Mouse (Mus musculus) thymus, adult 2 months (tissue): ENCODE measurements around the gene Gpr153. TPM values are rescaled to one million over a fixed set of nuclear protein-coding genes. Genes with fewer than 3 reads are reported as not detected.

Source experiments
- DNase-seq: peaks from one replicate; pipeline ENCODE4 v3.0.0; 2021
- H3K27ac ChIP-seq: fragments of 200-500 bp; 2 replicates; pipeline ENCODE4 v1.5.1; 2012; ENCODE audit warnings: low read length, control low read depth; ENCODE audit not compliant: control insufficient read depth, insufficient read depth
- H3K27me3 ChIP-seq: fragments of 200-500 bp; 2 replicates; pipeline ENCODE4 v1.6.1; 2012; ENCODE audit warnings: mild to moderate bottlenecking, low read length, moderate library complexity, mixed read lengths; ENCODE audit not compliant: control insufficient read depth, insufficient read depth
- H3K36me3 ChIP-seq: fragments of 200-500 bp; 2 replicates; pipeline ENCODE4 v1.6.1; 2012; ENCODE audit warnings: mild to moderate bottlenecking, low read length, moderate library complexity; ENCODE audit not compliant: control insufficient read depth, insufficient read depth
- H3K4me1 ChIP-seq: fragments of 200-500 bp; replicated peaks from 2 replicates; pipeline ENCODE4 v1.6.1; 2012; ENCODE audit warnings: low read length; ENCODE audit not compliant: control insufficient read depth, insufficient read depth
- H3K4me3 ChIP-seq: fragments of 200-500 bp; 2 replicates; pipeline ENCODE4 v1.5.1; 2012; ENCODE audit warnings: mild to moderate bottlenecking, low read length, control low read depth, moderate library complexity; ENCODE audit not compliant: control insufficient read depth, insufficient read depth
- CTCF ChIP-seq: fragments of 200-500 bp; IDR thresholded peaks from 2 replicates; pipeline ENCODE4 v1.5.1; 2012; ENCODE audit warnings: mild to moderate bottlenecking, control low read depth, low read length, moderate library complexity, borderline replicate concordance; ENCODE audit not compliant: control insufficient read depth, poor library complexity, insufficient read depth; ENCODE audit errors: extremely low read depth
- POLR2A ChIP-seq: fragments of 200-500 bp; IDR thresholded peaks from 2 replicates; pipeline ENCODE4 v1.6.1; 2012; ENCODE audit warnings: mild to moderate bottlenecking, low read length, control low read depth, moderate library complexity; ENCODE audit not compliant: control insufficient read depth, poor library complexity, insufficient read depth; ENCODE audit errors: extremely low read depth
- WGBS: fragments of 180-500 bp; shearing (Covaris S2); methylation state at CpG from one replicate; pipeline ENCODE4 v1.1.7; 2018; 5-methylcytosine and 5-hydroxymethylcytosine counted together
- polyA plus RNA-seq: library from polyadenylated mRNA; depleted of rRNA; stranded (reverse); fragments of >200 nt; gene quantifications from 2 replicates; pipeline ENCODE4 v1.2.3, GENCODE M21; 2012

The Gpr153 gene
- polyA plus RNA-seq, 1 experiment, result 5.3 TPM

DNA sequence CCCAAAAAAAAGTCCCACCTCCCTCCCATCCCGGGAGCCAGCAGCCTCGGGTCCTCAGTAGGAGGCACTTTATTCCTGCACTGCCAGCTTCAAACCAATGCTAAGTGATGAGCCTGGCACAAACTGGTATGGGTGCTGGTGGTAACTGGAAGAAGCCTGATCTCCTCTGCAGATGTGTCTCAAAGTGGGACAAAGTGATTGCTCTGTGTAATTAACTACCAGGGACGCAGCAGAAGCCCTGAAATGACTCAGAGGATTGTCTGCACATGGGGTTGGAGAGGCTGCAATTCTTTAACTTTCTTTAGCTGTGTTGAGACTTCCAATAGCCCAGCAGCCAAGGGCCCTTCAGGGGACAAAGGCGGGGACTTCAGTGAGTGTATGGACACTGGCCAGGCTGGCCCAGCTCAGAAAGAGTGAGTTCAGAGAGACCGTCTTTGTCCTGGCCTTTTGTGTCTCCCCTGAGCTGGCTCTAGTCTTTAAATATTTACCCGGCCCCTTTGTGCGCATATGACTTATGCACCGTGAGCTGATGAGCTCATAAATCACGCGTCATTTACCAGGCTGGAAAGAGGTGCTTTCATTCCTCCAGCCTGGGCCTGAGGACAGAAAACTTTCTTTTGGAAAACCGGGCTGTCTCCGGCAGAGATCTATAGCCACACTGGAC is 18.2 kb downstream of the Gpr153 start:
- 58% methylated on average over 12 of the region's 12 CpGs for WGBS
- H3K27me3 ChIP-seq, result no peaks in the 10 kb centered on the region; the same call in 1 of the 2 replicates

DNA sequence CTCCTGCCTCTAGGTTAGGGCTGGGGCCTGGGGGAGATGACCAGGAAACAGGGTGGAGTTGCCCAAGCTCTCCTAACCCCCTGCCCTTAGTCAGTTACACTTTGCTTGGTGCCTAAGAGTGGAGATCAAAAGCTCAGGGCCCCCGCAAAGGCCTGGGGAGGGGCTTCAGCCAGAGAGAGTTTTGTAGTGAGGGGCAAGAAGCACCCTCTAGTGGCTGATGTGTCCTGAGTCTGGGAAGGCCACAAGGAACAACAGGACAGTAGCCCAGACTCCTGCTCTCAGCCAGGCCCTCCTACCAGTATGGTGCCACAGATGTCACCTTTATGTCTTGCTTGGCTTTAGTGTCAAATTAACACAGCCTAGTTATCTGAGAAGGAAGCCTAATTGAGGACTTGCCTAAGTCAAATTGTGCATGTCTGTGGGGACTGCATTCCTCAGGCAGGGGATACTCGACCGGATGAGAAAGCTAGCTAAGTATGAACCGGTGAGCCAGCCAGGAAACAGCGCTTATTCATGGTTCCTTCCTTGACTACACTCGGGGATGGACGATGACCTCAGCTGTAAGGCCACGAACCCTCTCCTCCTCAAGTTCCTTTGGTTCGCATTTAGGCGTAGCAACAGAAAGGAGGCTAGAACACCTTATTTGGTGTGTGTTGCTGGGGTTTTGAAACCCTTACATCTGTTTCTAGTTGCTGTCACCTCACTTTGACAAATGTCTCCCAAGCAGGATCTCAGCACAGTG is 20.3 kb downstream of the Gpr153 start:
- peaks cover 19% of the 10 kb centered on the region for H3K4me1 ChIP-seq
- no peaks in the 10 kb centered on the region for H3K36me3 ChIP-seq
- 51% methylated on average over 10 of the region's 10 CpGs for WGBS
- no peaks in the 10 kb centered on the region; the same call in 1 of the 2 replicates for H3K27me3 ChIP-seq
- TF ChIP-seq CTCF, result no peak
- TF ChIP-seq POLR2A, result no peak
- no peak for DNase-seq
- no peak overlapping the region for H3K4me3 ChIP-seq
- H3K27ac ChIP-seq, result no peak overlapping the region

More for the DNA sequence above, 18.2 kb downstream of the Gpr153 start:
- H3K36me3 ChIP-seq, result no peaks in the 10 kb centered on the region
- TF ChIP-seq CTCF (no peak), POLR2A (no peak)
- no peak overlapping the region for H3K27ac ChIP-seq
- H3K4me1 ChIP-seq, result peaks cover 9% of the 10 kb centered on the region
- DNase-seq, result no peak
- no peak overlapping the region for H3K4me3 ChIP-seq

DNA sequence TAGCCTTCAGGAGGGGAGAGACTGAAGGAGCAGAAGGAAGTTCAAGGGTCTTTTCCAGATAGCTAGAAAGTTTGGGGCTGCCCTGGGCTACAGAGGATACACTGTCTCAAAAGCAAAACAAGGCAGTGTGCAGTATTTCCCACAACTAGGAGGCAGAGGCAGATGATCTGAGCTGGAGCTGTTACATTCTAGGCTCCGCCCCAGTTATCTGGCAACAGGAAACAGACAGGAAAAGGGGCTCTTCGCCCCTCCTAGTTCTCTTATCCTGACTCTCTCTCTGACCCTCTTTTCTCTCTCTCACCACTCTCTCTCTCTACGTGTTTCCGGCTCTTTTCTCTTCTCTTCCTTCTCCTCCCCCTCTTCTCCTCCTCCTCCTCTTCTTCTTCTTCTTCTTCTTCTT is 21.9 kb downstream of the Gpr153 start:
- Histone ChIP-seq H3K4me1 (peaks cover 19% of the 10 kb centered on the region), H3K27ac (peak overlapping the region; percentile 10), H3K4me3 (no peak overlapping the region), H3K36me3 (peaks cover 5% of the 10 kb centered on the region; the same call in 1 of the 2 replicates), H3K27me3 (no peaks in the 10 kb centered on the region; the same call in 1 of the 2 replicates)
- TF ChIP-seq POLR2A (no peak), CTCF (no peak)
- 0% methylated on average over 4 of the region's 4 CpGs for WGBS
- peak; percentile 40 for DNase-seq

DNA sequence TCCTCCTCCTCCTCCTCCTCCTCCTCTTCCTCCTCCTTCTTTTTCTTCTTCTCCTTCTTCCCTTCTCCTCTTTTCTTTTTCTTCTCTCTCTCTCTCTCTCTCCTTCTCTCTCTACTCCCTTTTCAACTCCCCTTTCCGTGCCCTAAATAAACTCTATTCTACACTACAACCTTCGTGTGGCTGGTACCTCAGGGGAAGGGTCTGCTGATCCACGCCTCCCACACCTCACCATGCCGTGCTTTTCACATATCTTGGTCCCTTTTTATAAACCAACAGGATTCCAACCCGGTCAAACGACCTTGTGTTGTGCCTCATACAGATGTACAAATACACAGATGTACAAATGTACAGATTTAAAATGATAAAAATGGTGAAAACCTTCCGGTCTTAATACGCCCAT is 22.3 kb downstream of the Gpr153 start:
- Histone ChIP-seq H3K27me3 (no peaks in the 10 kb centered on the region), H3K27ac (peak overlapping the region; percentile 87), H3K4me1 (peaks cover 19% of the 10 kb centered on the region), H3K4me3 (peak overlapping the region; percentile 80), H3K36me3 (peaks cover 5% of the 10 kb centered on the region; the same call in 1 of the 2 replicates)
- no peak for DNase-seq
- no peak for TF ChIP-seq POLR2A
- no peak for TF ChIP-seq CTCF
- 5% methylated on average over 8 of the region's 8 CpGs for WGBS

DNA sequence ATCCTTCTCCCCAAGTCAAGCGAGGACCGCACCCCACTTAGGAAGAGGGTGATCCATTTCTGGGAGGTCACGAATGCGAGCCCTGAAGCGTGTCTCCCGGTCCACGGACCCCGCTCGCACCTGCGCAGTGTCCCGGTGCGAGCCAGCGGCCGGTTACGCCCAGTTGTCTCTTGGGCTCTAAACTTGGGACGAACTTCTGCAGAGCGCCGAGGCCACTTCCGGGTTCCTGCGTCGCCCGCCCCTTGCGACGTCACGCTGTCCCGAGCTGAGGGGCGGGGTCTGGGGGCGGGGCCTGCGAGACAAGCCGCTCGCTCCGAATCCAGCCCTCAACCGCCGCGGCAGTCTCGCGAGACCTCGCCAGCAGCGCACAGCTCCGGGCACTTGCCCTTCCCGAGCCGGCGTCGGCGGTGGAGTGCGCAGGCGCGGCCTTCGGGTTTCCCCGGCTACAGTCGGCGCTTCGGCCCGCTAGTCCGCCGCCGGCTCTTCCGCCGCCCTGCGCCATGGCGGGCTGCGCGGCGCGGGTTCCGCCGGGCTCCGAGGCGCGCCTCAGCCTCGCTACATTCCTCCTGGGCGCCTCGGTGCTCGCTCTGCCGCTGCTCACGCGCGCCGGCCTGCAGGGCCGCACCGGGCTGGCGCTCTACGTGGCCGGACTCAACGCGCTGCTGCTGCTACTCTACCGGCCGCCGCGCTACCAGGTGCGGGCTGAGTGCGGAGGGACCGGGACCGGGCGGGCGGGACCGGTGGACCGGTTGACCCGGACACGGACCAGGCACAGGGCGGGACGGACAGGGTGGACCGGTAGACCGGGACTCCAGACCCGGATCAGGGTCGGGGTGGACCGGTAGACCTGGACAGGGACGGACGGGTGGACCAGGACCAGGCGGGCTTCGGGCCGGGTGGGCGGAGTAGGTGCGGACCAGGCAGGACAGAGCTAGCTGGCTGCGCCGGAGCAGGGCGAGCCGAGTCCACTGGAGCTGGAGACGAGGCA is 23.1 kb downstream of the Gpr153 start, which contains the start of gene Icmt:
TSS of gene Icmt (plus strand) at position 354 of the 988 bp plus-strand sequence.
- H3K27me3 ChIP-seq, result no peaks in the 10 kb centered on the region
- H3K27ac ChIP-seq, result peak within 1 kb of the TSS; percentile 87
- peaks cover 5% of the 10 kb centered on the region; the same call in 1 of the 2 replicates for H3K36me3 ChIP-seq
- TF ChIP-seq CTCF, result peak; percentile 46; the same call in 1 of the 2 replicates
- peak; percentile 88 for TF ChIP-seq POLR2A
- peak; percentile 100 for DNase-seq
- H3K4me3 ChIP-seq, result peak within 1 kb of the TSS; percentile 81
- peaks cover 19% of the 10 kb centered on the region for H3K4me1 ChIP-seq
- WGBS, result under 1% methylated on average over 119 of the region's 119 CpGs

DNA sequence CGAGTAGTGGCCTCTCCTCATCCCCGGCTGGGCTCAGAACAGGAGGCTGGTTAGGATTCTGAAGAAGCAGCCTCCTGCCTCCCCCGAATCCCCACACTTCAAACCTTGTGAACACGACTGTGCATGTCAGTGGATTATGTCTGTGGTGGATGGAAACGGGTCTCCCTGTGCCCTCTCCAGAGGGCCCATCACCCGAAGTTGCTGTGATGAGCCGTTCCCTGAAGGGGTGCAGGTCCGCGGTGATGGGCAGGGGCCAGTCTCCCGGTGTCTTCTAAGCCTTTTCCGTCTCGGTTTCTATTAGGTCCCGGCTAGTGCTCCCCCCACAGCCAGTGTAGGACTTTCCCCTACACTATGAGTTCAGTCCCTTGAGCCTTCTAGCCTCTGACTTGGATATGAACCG is 24.8 kb downstream of the Gpr153 start:
- WGBS, result 94% methylated on average over 14 of the region's 14 CpGs
- no peak overlapping the region for H3K4me3 ChIP-seq
- H3K36me3 ChIP-seq, result peaks cover 16% of the 10 kb centered on the region; the same call in 1 of the 2 replicates
- no peak for DNase-seq
- TF ChIP-seq POLR2A (no peak), CTCF (no peak)
- H3K4me1 ChIP-seq, result peaks cover 19% of the 10 kb centered on the region
- no peak overlapping the region for H3K27ac ChIP-seq
- H3K27me3 ChIP-seq, result no peaks in the 10 kb centered on the region
